Mouse (Mus musculus) spleen, adult 2 months (tissue): Measurements from ENCODE around the gene Prtg. TPM values are rescaled to one million over a fixed set of nuclear protein-coding genes. Genes with fewer than 3 reads are reported as not detected.

ENCODE experiments used
- DNase-seq, 2 experiments: peaks; one replicate each; pipeline versions ENCODE4 v3.0.0 to v3.0.0-alpha.2; 2012 to 2021; ENCODE audit warnings: low spot score in 2 of 2, low read depth in 1 of 2
- H3K27ac ChIP-seq: fragments of 200-500 bp; 2 replicates; pipeline ENCODE4 v1.5.1; 2012; ENCODE audit warnings: low read length, inconsistent platforms; ENCODE audit not compliant: insufficient read depth
- H3K27me3 ChIP-seq: fragments of 200-500 bp; 2 replicates; pipeline ENCODE4 v1.6.1; 2012; ENCODE audit warnings: mild to moderate bottlenecking, moderate library complexity, low read length, inconsistent platforms; ENCODE audit not compliant: control insufficient read depth, insufficient read depth
- H3K36me3 ChIP-seq: fragments of 200-500 bp; 2 replicates; pipeline ENCODE4 v1.6.1; 2012; ENCODE audit warnings: mild to moderate bottlenecking, low read length, inconsistent platforms; ENCODE audit not compliant: control insufficient read depth, insufficient read depth
- H3K4me1 ChIP-seq: fragments of 200-500 bp; 2 replicates; pipeline ENCODE4 v1.6.1; 2011; ENCODE audit warnings: inconsistent platforms; ENCODE audit not compliant: control insufficient read depth, insufficient read depth, insufficient read length
- H3K4me3 ChIP-seq: fragments of 200-500 bp; 2 replicates; pipeline ENCODE4 v1.5.1; 2011; ENCODE audit warnings: mild to moderate bottlenecking, inconsistent platforms; ENCODE audit not compliant: insufficient read depth, insufficient read length; ENCODE audit errors: extremely low read depth
- CTCF ChIP-seq: fragments of 200-500 bp; IDR thresholded peaks from 2 replicates; pipeline ENCODE4 v1.5.1; 2011; ENCODE audit warnings: mild to moderate bottlenecking, inconsistent platforms; ENCODE audit not compliant: insufficient read depth, insufficient read length, insufficient replicate concordance; ENCODE audit errors: extremely low read depth
- POLR2A ChIP-seq: fragments of 200-500 bp; IDR thresholded peaks from 2 replicates; pipeline ENCODE4 v1.6.1; 2011; ENCODE audit warnings: low read depth, low read length, inconsistent platforms
- WGBS: fragments of 180-500 bp; shearing (Covaris S2); methylation state at CpG from one replicate; pipeline ENCODE4 v1.1.7; 2018; 5-methylcytosine and 5-hydroxymethylcytosine counted together
- polyA plus RNA-seq: library from polyadenylated mRNA; depleted of rRNA; stranded (reverse); fragments of >200 nt; gene quantifications from 2 replicates; pipeline ENCODE4 v1.2.3, GENCODE M21; 2012

Gene Prtg
- polyA plus RNA-seq, 1 experiment, result 0.14 TPM

- Histone ChIP-seq H3K4me1 (no peaks in the 10 kb centered on the region), H3K27ac (no peak overlapping the region), H3K4me3 (no peak overlapping the region), H3K27me3 (no peaks in the 10 kb centered on the region), H3K36me3 (no peaks in the 10 kb centered on the region)
- DNase-seq, result no peak
- TF ChIP-seq CTCF, result no peak
- TF ChIP-seq POLR2A, result no peak
- WGBS, result 90% methylated on average over 15 of the region's 15 CpGs
Observed at GRCm38 (mm10) chr9:72839346-72839990, 32.8 kb downstream of the Prtg start.

- no peaks in the 10 kb centered on the region for H3K4me1 ChIP-seq
- 89% methylated on average over 5 of the region's 5 CpGs for WGBS
- DNase-seq, result no peak
- H3K36me3 ChIP-seq, result no peaks in the 10 kb centered on the region
- TF ChIP-seq POLR2A (no peak), CTCF (no peak)
- H3K27me3 ChIP-seq, result no peaks in the 10 kb centered on the region
- H3K27ac ChIP-seq, result no peak overlapping the region
- no peak overlapping the region for H3K4me3 ChIP-seq
Observed at GRCm38 (mm10) chr9:72844496-72844895, 37.8 kb downstream of the Prtg start.

- Histone ChIP-seq H3K36me3 (no peaks in the 10 kb centered on the region), H3K27ac (no peak overlapping the region), H3K4me1 (no peaks in the 10 kb centered on the region), H3K27me3 (no peaks in the 10 kb centered on the region), H3K4me3 (no peak overlapping the region)
- no peak for DNase-seq
- whole genome bisulfite sequencing, result 89% methylated on average over 4 of the region's 4 CpGs
- TF ChIP-seq POLR2A, result no peak
- TF ChIP-seq CTCF, result no peak
Observed at GRCm38 (mm10) chr9:72846160-72846559, 39.5 kb downstream of the Prtg start.

- Histone ChIP-seq H3K36me3 (no peaks in the 10 kb centered on the region), H3K4me1 (no peaks in the 10 kb centered on the region), H3K27me3 (no peaks in the 10 kb centered on the region), H3K4me3 (no peak overlapping the region), H3K27ac (no peak overlapping the region)
- DNase-seq, result no peak
- no peak for TF ChIP-seq POLR2A
- 91% methylated on average over 10 of the region's 10 CpGs for WGBS
Observed at GRCm38 (mm10) chr9:72851541-72851940, 44.9 kb downstream of the Prtg start.

- Histone ChIP-seq H3K36me3 (no peaks in the 10 kb centered on the region), H3K27me3 (no peaks in the 10 kb centered on the region), H3K4me1 (no peaks in the 10 kb centered on the region), H3K27ac (no peak overlapping the region), H3K4me3 (no peak overlapping the region)
- no peak for DNase-seq
- TF ChIP-seq POLR2A (no peak), CTCF (no peak)
- WGBS, result 85% methylated on average over 5 of the region's 5 CpGs
Observed at GRCm38 (mm10) chr9:72851979-72852378, 45.3 kb downstream of the Prtg start.

GRCm38 (mm10) chr9:72853681-72854190 lies 47.1 kb downstream of the Prtg start:
- no peaks in the 10 kb centered on the region for H3K4me1 ChIP-seq
- no peak for DNase-seq
- H3K27ac ChIP-seq, result no peak overlapping the region
- no peak overlapping the region for H3K4me3 ChIP-seq
- H3K27me3 ChIP-seq, result no peaks in the 10 kb centered on the region
- 87% methylated on average over 13 of the region's 13 CpGs for WGBS
- H3K36me3 ChIP-seq, result no peaks in the 10 kb centered on the region
- TF ChIP-seq CTCF (no peak), POLR2A (no peak)

GRCm38 (mm10) chr9:72856721-72857120 lies 50.0 kb downstream of the Prtg start:
- no peaks in the 10 kb centered on the region for H3K36me3 ChIP-seq
- H3K4me3 ChIP-seq, result no peak overlapping the region
- no peaks in the 10 kb centered on the region for H3K27me3 ChIP-seq
- WGBS, result 96% methylated on average over 24 of the region's 24 CpGs
- H3K4me1 ChIP-seq, result no peaks in the 10 kb centered on the region
- H3K27ac ChIP-seq, result no peak overlapping the region
- DNase-seq, result no peak
- TF ChIP-seq POLR2A, result no peak
- TF ChIP-seq CTCF, result no peak
